Mouse (Mus musculus) liver, embryonic 12.5 days (tissue): Measurements from ENCODE around the gene Sult2b1. TPM values are rescaled to one million over a fixed set of nuclear protein-coding genes. Genes with fewer than 3 reads are reported as not detected.
A peak's percentile ranks its signal among the peaks of the same experiment; 100 is the strongest.

Experiments
- ATAC-seq: fragments of 200-750 bp; cut with Nextera tagmentation; 2 replicates; pipeline ENCODE4 v1.8.0; 2017; ENCODE audit warnings: moderate number of reproducible peaks, mild to moderate bottlenecking, moderate library complexity
- H3K27ac ChIP-seq: fragments of 300-500 bp; sonication (generic); 2 replicates; pipeline ENCODE4 v1.5.1; 2016; ENCODE audit warnings: mild to moderate bottlenecking
- H3K27me3 ChIP-seq: fragments of 300-500 bp; sonication (generic); replicated peaks from 2 replicates; pipeline ENCODE4 v1.6.1; 2016; ENCODE audit warnings: mild to moderate bottlenecking, moderate library complexity
- H3K36me3 ChIP-seq: fragments of 300-500 bp; sonication (generic); 2 replicates; pipeline ENCODE4 v1.6.1; 2016; ENCODE audit warnings: mild to moderate bottlenecking, moderate library complexity
- H3K4me1 ChIP-seq: fragments of 300-500 bp; sonication (generic); 2 replicates; pipeline ENCODE4 v1.6.1; 2016
- H3K4me2 ChIP-seq: fragments of 300-500 bp; sonication (generic); 2 replicates; pipeline ENCODE4 v1.6.1; 2016; ENCODE audit warnings: mild to moderate bottlenecking, moderate library complexity
- H3K4me3 ChIP-seq: fragments of 300-500 bp; sonication (generic); 2 replicates; pipeline ENCODE4 v1.5.1; 2016; ENCODE audit warnings: mild to moderate bottlenecking, moderate library complexity
- H3K9ac ChIP-seq: fragments of 300-500 bp; sonication (generic); 2 replicates; pipeline ENCODE4 v1.6.1; 2016; ENCODE audit warnings: mild to moderate bottlenecking, moderate library complexity
- H3K9me3 ChIP-seq: fragments of 300-500 bp; sonication (generic); replicated peaks from 2 replicates; pipeline ENCODE4 v1.6.1; 2016; ENCODE audit warnings: mild to moderate bottlenecking, moderate library complexity
- WGBS: fragments of 180-500 bp; shearing (Covaris S2); methylation state at CpG from one replicate; pipeline ENCODE4 v1.1.7; 2016; ENCODE audit not compliant: insufficient replicate concordance; 5-methylcytosine and 5-hydroxymethylcytosine counted together
- polyA plus RNA-seq: library from polyadenylated mRNA; unstranded; fragments of >200 nt; fragmentation: Nextera tagmentation; extraction: Ambion mirVana; gene quantifications from 2 replicates; pipeline ENCODE4 v1.2.1, GENCODE M21; 2016

Sult2b1 gene
- polyA plus RNA-seq, 1 experiment from 2014 or later: 0.81 TPM

GRCm38 (mm10) chr7:45697894-45698293 lies 86.6 kb downstream of the Sult2b1 start:
- Histone ChIP-seq H3K27me3 (peaks cover 51% of the 10 kb centered on the region), H3K4me2 (no peak overlapping the region), H3K4me3 (no peak overlapping the region), H3K36me3 (no peaks in the 10 kb centered on the region), H3K27ac (no peak overlapping the region), H3K9me3 (no peaks in the 10 kb centered on the region), H3K9ac (no peak overlapping the region), H3K4me1 (peaks cover 9% of the 10 kb centered on the region; the same call in 1 of the 2 replicates)
- no peak for ATAC-seq
- 79% methylated on average over 7 of the region's 7 CpGs for WGBS

- Histone ChIP-seq H3K27me3 (peaks cover 25% of the 10 kb centered on the region), H3K9ac (no peak overlapping the region), H3K4me2 (no peak overlapping the region), H3K4me1 (peaks cover 4% of the 10 kb centered on the region; the same call in 1 of the 2 replicates), H3K27ac (no peak overlapping the region), H3K4me3 (no peak overlapping the region), H3K9me3 (no peaks in the 10 kb centered on the region), H3K36me3 (no peaks in the 10 kb centered on the region)
- 30% methylated on average over 6 of the region's 6 CpGs for WGBS
- ATAC-seq: no peak
Observed at GRCm38 (mm10) chr7:45695098-45695497, 89.4 kb downstream of the Sult2b1 start.

GRCm38 (mm10) chr7:45693921-45694591 lies 90.4 kb downstream of the Sult2b1 start, which contains the start of gene Sec1:
TSS of gene Sec1 (minus strand) at chr7:45694402.
- no peak for ATAC-seq
- WGBS: 85% methylated on average over 50 of the region's 50 CpGs
- H3K27ac ChIP-seq: no peak within 1 kb of the TSS

GRCm38 (mm10) chr7:45692364-45692763 lies 92.1 kb downstream of the Sult2b1 start:
- no peaks in the 10 kb centered on the region; the same call in 1 of the 2 replicates for H3K27me3 ChIP-seq
- no peak overlapping the region for H3K4me3 ChIP-seq
- 55% methylated on average over 2 of the region's 2 CpGs for WGBS
- no peaks in the 10 kb centered on the region for H3K9me3 ChIP-seq
- H3K27ac ChIP-seq: 0 out of 2 replicates have a peak overlapping the region, but pooled peaks have one; percentile 34
- H3K4me2 ChIP-seq: no peak overlapping the region
- no peaks in the 10 kb centered on the region for H3K36me3 ChIP-seq
- no peak for ATAC-seq
- H3K4me1 ChIP-seq: 0 out of 2 replicates have a peak, but pooled peaks cover 4% of the 10 kb centered on the region
- H3K9ac ChIP-seq: no peak overlapping the region

More at GRCm38 (mm10) chr7:45693921-45694591, 90.4 kb downstream of the Sult2b1 start, which contains the start of gene Sec1:
- Histone ChIP-seq H3K36me3 (no peaks in the 10 kb centered on the region), H3K27me3 (peaks cover 14% of the 10 kb centered on the region), H3K9me3 (no peaks in the 10 kb centered on the region), H3K4me3 (no peak within 1 kb of the TSS), H3K4me2 (no peak within 1 kb of the TSS), H3K9ac (no peak within 1 kb of the TSS), H3K4me1 (0 out of 2 replicates have a peak, but pooled peaks cover 4% of the 10 kb centered on the region)

- ATAC-seq: no peak
- Histone ChIP-seq H3K36me3 (no peaks in the 10 kb centered on the region), H3K4me2 (no peak overlapping the region), H3K27ac (no peak overlapping the region), H3K4me1 (peaks cover 11% of the 10 kb centered on the region; the same call in 1 of the 2 replicates), H3K9me3 (no peaks in the 10 kb centered on the region), H3K4me3 (no peak overlapping the region), H3K27me3 (peaks cover 14% of the 10 kb centered on the region), H3K9ac (no peak overlapping the region)
- WGBS: 29% methylated on average over 11 of the region's 11 CpGs
Observed at GRCm38 (mm10) chr7:45689800-45690199, 94.7 kb downstream of the Sult2b1 start.

GRCm38 (mm10) chr7:45689099-45689498 lies 95.4 kb downstream of the Sult2b1 start:
- H3K9ac ChIP-seq: no peak overlapping the region
- WGBS: 50% methylated on average over 6 of the region's 6 CpGs
- H3K36me3 ChIP-seq: no peaks in the 10 kb centered on the region
- H3K4me3 ChIP-seq: no peak overlapping the region
- H3K27ac ChIP-seq: no peak overlapping the region
- no peak overlapping the region for H3K4me2 ChIP-seq
- peaks cover 11% of the 10 kb centered on the region; the same call in 1 of the 2 replicates for H3K4me1 ChIP-seq
- ATAC-seq: no peak
- H3K9me3 ChIP-seq: no peaks in the 10 kb centered on the region
- H3K27me3 ChIP-seq: peaks cover 16% of the 10 kb centered on the region

GRCm38 (mm10) chr7:45686841-45687240 lies 97.6 kb downstream of the Sult2b1 start:
- Histone ChIP-seq H3K9ac (no peak overlapping the region), H3K27ac (no peak overlapping the region), H3K4me1 (peaks cover 20% of the 10 kb centered on the region), H3K27me3 (peaks cover 16% of the 10 kb centered on the region), H3K4me2 (no peak overlapping the region), H3K9me3 (no peaks in the 10 kb centered on the region), H3K36me3 (no peaks in the 10 kb centered on the region), H3K4me3 (no peak overlapping the region)
- WGBS: 59% methylated on average over 3 of the region's 3 CpGs
- no peak for ATAC-seq

- H3K4me1 ChIP-seq: peaks cover 30% of the 10 kb centered on the region
Observed at GRCm38 (mm10) chr7:45685811-45686210, 98.7 kb downstream of the Sult2b1 start.

GRCm38 (mm10) chr7:45683396-45684050 lies 100.9 kb downstream of the Sult2b1 start, which contains the start of gene Ntn5:
TSS of gene Ntn5 (plus strand) at chr7:45684022.
- 59% methylated on average over 7 of the region's 7 CpGs for WGBS
- no peak within 1 kb of the TSS for H3K27ac ChIP-seq
- no peak for ATAC-seq

More at GRCm38 (mm10) chr7:45685811-45686210, 98.7 kb downstream of the Sult2b1 start:
- no peak overlapping the region for H3K4me2 ChIP-seq
- H3K27me3 ChIP-seq: peaks cover 16% of the 10 kb centered on the region
- H3K9me3 ChIP-seq: no peaks in the 10 kb centered on the region
- WGBS: 53% methylated on average over 10 of the region's 10 CpGs
- no peak overlapping the region for H3K9ac ChIP-seq
- no peak overlapping the region for H3K27ac ChIP-seq
- H3K4me3 ChIP-seq: no peak overlapping the region
- no peaks in the 10 kb centered on the region for H3K36me3 ChIP-seq
- no peak for ATAC-seq

GRCm38 (mm10) chr7:45682144-45683126 lies 102.0 kb downstream of the Sult2b1 start:
- Histone ChIP-seq H3K27ac (peak overlapping the region; percentile 50), H3K9ac (peak overlapping the region; percentile 55; the same call in 1 of the 2 replicates), H3K36me3 (no peaks in the 10 kb centered on the region), H3K4me3 (0 out of 2 replicates have a peak overlapping the region, but pooled peaks have one; percentile 12), H3K9me3 (no peaks in the 10 kb centered on the region), H3K27me3 (peaks cover 16% of the 10 kb centered on the region), H3K4me2 (peak overlapping the region; percentile 50), H3K4me1 (peaks cover 27% of the 10 kb centered on the region)
- peak; percentile 34; the same call in 1 of the 2 replicates for ATAC-seq
- 23% methylated on average over 14 of the region's 14 CpGs for WGBS

More at GRCm38 (mm10) chr7:45683396-45684050, 100.9 kb downstream of the Sult2b1 start, which contains the start of gene Ntn5:
- Histone ChIP-seq H3K9ac (no peak within 1 kb of the TSS), H3K27me3 (peaks cover 16% of the 10 kb centered on the region), H3K36me3 (no peaks in the 10 kb centered on the region), H3K4me3 (no peak within 1 kb of the TSS), H3K4me2 (peak within 1 kb of the TSS; percentile 50; the same call in 1 of the 2 replicates), H3K4me1 (peaks cover 27% of the 10 kb centered on the region), H3K9me3 (no peaks in the 10 kb centered on the region)

GRCm38 (mm10) chr7:45681046-45681736 lies 103.3 kb downstream of the Sult2b1 start:
- Histone ChIP-seq H3K9ac (no peak overlapping the region), H3K9me3 (no peaks in the 10 kb centered on the region), H3K36me3 (no peaks in the 10 kb centered on the region), H3K27ac (no peak overlapping the region), H3K27me3 (peaks cover 8% of the 10 kb centered on the region), H3K4me3 (no peak overlapping the region), H3K4me1 (peaks cover 21% of the 10 kb centered on the region), H3K4me2 (no peak overlapping the region)
- 44% methylated on average over 8 of the region's 8 CpGs for WGBS
- no peak for ATAC-seq
